Mouse (Mus musculus): ENCODE data around the gene Atp6v0a4.

DNA sequence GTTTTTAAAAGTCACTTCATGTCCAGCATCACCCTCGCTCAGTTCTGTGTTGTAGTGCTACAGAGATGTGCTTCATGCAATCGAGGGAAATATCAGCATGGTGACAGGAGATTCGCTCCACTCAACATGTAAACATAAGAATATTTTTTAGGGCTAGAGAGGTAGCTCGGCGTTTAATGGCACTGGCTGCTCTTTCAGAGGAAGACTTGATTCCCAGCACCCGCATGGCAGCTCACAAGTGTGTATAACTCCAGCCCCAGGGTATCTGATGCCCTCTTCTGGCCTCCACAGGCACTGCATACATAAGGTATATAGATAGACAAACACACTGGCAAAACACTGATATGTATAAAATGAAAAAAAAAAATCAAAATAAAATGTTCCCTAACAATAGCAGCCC, 74.8 kb downstream of the Atp6v0a4 start:
- TF ChIP-seq CTCF (IDR thresholded peaks at IDR 0.05; ENCODE audit: low read depth, low read length) = no peak
- TF ChIP-seq GATA1 (IDR thresholded peaks at IDR 0.05; ENCODE audit: borderline replicate concordance, low read length) = no peak
- TF ChIP-seq TAL1 (conservative IDR thresholded peaks at IDR 0.05; ENCODE audit: low read depth, low read length) = no peak
- no peak for TF ChIP-seq GATA2 (IDR thresholded peaks at IDR 0.05; ENCODE audit: borderline replicate concordance, low read depth, low read length)
- TF ChIP-seq POLR2AphosphoS5 (IDR thresholded peaks at IDR 0.05; ENCODE audit: insufficient replicate concordance, low read depth, low read length) = no peak

Data from G1E (cell line).